Mouse (Mus musculus): ENCODE measurements around the gene Olfr670.
"Not testable (repeated sequence)": the region's sequence is repeated elsewhere in the genome, so short reads cannot be mapped to it uniquely, and the experiment has no call there.

Gene Olfr670

GRCm38 (mm10) chr7:104962520-104962919 lies at the start of gene Olfr670:
TSS of gene Olfr670 (minus strand) at chr7:104962620.
- DNase-seq: no peak

- no peak for DNase-seq
These were observed 39.5 kb upstream of the Olfr670 start, which contains the start of gene Olfr672 for GRCm38 (mm10) chr7:105001929-105002328. TSS of gene Olfr672 (minus strand) at chr7:105002029.

GRCm38 (mm10) chr7:104979026-104979425 lies 16.6 kb upstream of the Olfr670 start, which contains the start of gene Olfr671:
TSS of gene Olfr671 (minus strand) at chr7:104979126.
- DNase-seq: no peak

GRCm38 (mm10) chr7:104972507-104972906 lies 10.1 kb upstream of the Olfr670 start:
- DNase-seq: not testable (repeated sequence)

GRCm38 (mm10) chr7:104950234-104950633 lies 12.2 kb downstream of the Olfr670 start:
- not testable (repeated sequence) for DNase-seq

- no peak for DNase-seq
These were observed 28.5 kb downstream of the Olfr670 start, which contains the start of gene Olfr669 for GRCm38 (mm10) chr7:104933940-104934339. TSS of gene Olfr669 (plus strand) at chr7:104934240.

- DNase-seq: no peak
These were observed 34.5 kb downstream of the Olfr670 start, which contains the start of gene Olfr668 for GRCm38 (mm10) chr7:104927957-104928356. TSS of gene Olfr668 (minus strand) at chr7:104928057.

GRCm38 (mm10) chr7:104921382-104921781 lies 41.0 kb downstream of the Olfr670 start, which contains the start of gene Olfr667:
TSS of gene Olfr667 (minus strand) at chr7:104921482.
- DNase-seq: no peak
